18 mouse cellular contexts compared by ENCODE assay signal in genomic region chr6:81563192-81563591, GRCm38 (mm10).
"Had no signal": no experiment of that assay in that cellular context is flagged by ENCODE, and none has a peak within 500 bp of the region (broad histone marks: within the 10 kb centered on the region; RNA-seq: fewer than 3 reads in every experiment).

No protein-coding gene starts in this region.

- H3K4me1 ChIP-seq: liver, embryonic 15.5 days; lung, embryonic 15.5 days; megakaryocyte, embryonic 14.5 days; midbrain, embryonic 13.5 days; midbrain, embryonic 15.5 days; neural tube, embryonic 12.5 days; stomach, embryonic 15.5 days had no signal

- DNase-seq: liver, postnatal 0 days; lung, adult 2 months; lung, postnatal 14 days; lung, postnatal 36 days; right cerebral cortex, postnatal 14 days; thymus, postnatal 25 days; thymus, postnatal 4 days had no signal

- H3K27ac ChIP-seq: liver, embryonic 15.5 days; lung, embryonic 15.5 days; macrophage; midbrain, embryonic 13.5 days; midbrain, embryonic 15.5 days; neural tube, embryonic 12.5 days; stomach, embryonic 15.5 days; stomach, postnatal 0 days had no signal

- H3K27me3 ChIP-seq: liver, embryonic 15.5 days; lung, embryonic 15.5 days; megakaryocyte, embryonic 14.5 days; midbrain, embryonic 13.5 days; midbrain, embryonic 15.5 days; neural tube, embryonic 12.5 days; stomach, embryonic 15.5 days had no signal

- H3K9ac ChIP-seq: liver, embryonic 15.5 days; liver, postnatal 0 days; lung, embryonic 15.5 days; midbrain, embryonic 13.5 days; midbrain, embryonic 15.5 days; neural tube, embryonic 12.5 days; stomach, embryonic 15.5 days had no signal

- H3K36me3 ChIP-seq: liver, embryonic 15.5 days; lung, embryonic 15.5 days; midbrain, embryonic 13.5 days; midbrain, embryonic 15.5 days; neural tube, embryonic 12.5 days; stomach, embryonic 15.5 days had no signal

- ATAC-seq: liver, postnatal 0 days; lung, postnatal 0 days; midbrain, embryonic 13.5 days; midbrain, embryonic 15.5 days had no signal

- H3K9me3 ChIP-seq: liver, embryonic 15.5 days; lung, embryonic 15.5 days; midbrain, embryonic 13.5 days; midbrain, embryonic 15.5 days; neural tube, embryonic 12.5 days; stomach, embryonic 15.5 days had no signal

- H3K4me2 ChIP-seq: liver, embryonic 15.5 days; lung, embryonic 15.5 days; midbrain, embryonic 11.5 days; midbrain, embryonic 13.5 days; midbrain, embryonic 15.5 days; neural tube, embryonic 12.5 days; stomach, embryonic 15.5 days had no signal

- H3K4me3 ChIP-seq: liver, embryonic 15.5 days; lung, embryonic 15.5 days; megakaryocyte, embryonic 14.5 days; midbrain, embryonic 13.5 days; midbrain, embryonic 15.5 days; neural tube, embryonic 12.5 days; stomach, embryonic 15.5 days had no signal
